Mouse (Mus musculus) thymus, adult 2 months (tissue): ENCODE data around the gene Tsr3.

ENCODE experiments used
- CTCF ChIP-seq: fragments of 200-500 bp; IDR thresholded peaks from 2 replicates; pipeline ENCODE4 v1.5.1; 2012; ENCODE audit warnings: mild to moderate bottlenecking, control low read depth, low read length, moderate library complexity, borderline replicate concordance; ENCODE audit not compliant: control insufficient read depth, poor library complexity, insufficient read depth; ENCODE audit errors: extremely low read depth
- POLR2A ChIP-seq: fragments of 200-500 bp; IDR thresholded peaks from 2 replicates; pipeline ENCODE4 v1.6.1; 2012; ENCODE audit warnings: mild to moderate bottlenecking, low read length, control low read depth, moderate library complexity; ENCODE audit not compliant: control insufficient read depth, poor library complexity, insufficient read depth; ENCODE audit errors: extremely low read depth

DNA sequence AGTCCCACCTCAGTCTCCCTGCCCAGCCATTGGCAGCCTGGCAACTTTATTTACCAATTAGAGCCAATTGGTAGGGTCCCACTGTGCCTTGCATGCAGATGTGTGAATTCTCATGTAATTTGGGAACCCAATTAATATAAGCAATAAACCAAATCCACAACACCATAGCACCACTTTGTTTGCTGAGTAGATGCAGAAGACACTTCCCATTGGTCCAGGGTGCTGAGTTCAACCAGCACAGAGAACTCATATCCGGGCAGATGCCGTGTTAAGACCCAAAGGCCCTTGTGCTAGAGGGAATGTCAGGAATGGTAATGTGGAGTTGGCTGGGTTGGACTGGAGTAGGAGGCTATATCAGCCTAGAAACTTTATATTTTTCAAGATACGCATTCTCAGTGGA lies 35.9 kb downstream of the Tsr3 start:
- TF ChIP-seq POLR2A (no peak), CTCF (no peak)
